Mouse (Mus musculus): ENCODE results near the gene Thg1l. TPM values are rescaled to one million over a fixed set of nuclear protein-coding genes. Genes with fewer than 3 reads are reported as not detected.

Thg1l gene
- total and polyA plus RNA-seq, 2 experiments from 2014 or later, result 10.1 to 13.2 TPM

- no peak for TF ChIP-seq CTCF (IDR thresholded peaks at IDR 0.05; ENCODE audit: low read depth)
- Histone ChIP-seq H3K4me2 (ENCODE audit: low read depth) (no peak overlapping the region), H3K4me1 (ENCODE audit: insufficient read depth) (0 out of 2 replicates have a peak, but pooled peaks cover 5% of the 10 kb centered on the region), H3K27me3 (ENCODE audit: insufficient read depth, low read length) (no peaks in the 10 kb centered on the region), H3K27ac (ENCODE audit: low read depth, low read length) (no peak overlapping the region), H3K4me3 (ENCODE audit: low read depth, low read length) (no peak overlapping the region), H3K9ac (no peak overlapping the region), H3K9me3 (ENCODE audit: low read length) (no peaks in the 10 kb centered on the region), H3K36me3 (ENCODE audit: insufficient read depth) (peaks cover 33% of the 10 kb centered on the region)
- WGBS, result 87% methylated on average over 10 of the region's 10 CpGs
- no peak for ATAC-seq
- no peak for DNase-seq
Observed at GRCm38 (mm10) chr11:45929541-45929940, 25.8 kb downstream of the Thg1l start.

GRCm38 (mm10) chr11:45927456-45927855, 27.8 kb downstream of the Thg1l start:
- Histone ChIP-seq H3K9me3 (ENCODE audit: low read length) (no peaks in the 10 kb centered on the region), H3K4me2 (ENCODE audit: low read depth) (no peak overlapping the region), H3K4me3 (ENCODE audit: low read depth, low read length) (no peak overlapping the region), H3K36me3 (ENCODE audit: insufficient read depth) (peaks cover 17% of the 10 kb centered on the region; the same call in 1 of the 2 replicates), H3K27ac (ENCODE audit: low read depth, low read length) (no peak overlapping the region), H3K9ac (no peak overlapping the region), H3K4me1 (ENCODE audit: insufficient read depth) (0 out of 2 replicates have a peak, but pooled peaks cover 5% of the 10 kb centered on the region), H3K27me3 (ENCODE audit: insufficient read depth, low read length) (no peaks in the 10 kb centered on the region)
- DNase-seq (no peak), ATAC-seq (no peak)
- 68% methylated on average over 5 of the region's 5 CpGs for WGBS
- TF ChIP-seq CTCF (IDR thresholded peaks at IDR 0.05; ENCODE audit: low read depth), result no peak

- DNase-seq (peak; percentile 92), ATAC-seq (peak; percentile 96)
- Histone ChIP-seq H3K9me3 (ENCODE audit: low read length) (no peaks in the 10 kb centered on the region), H3K27ac (ENCODE audit: low read depth, low read length) (no peak overlapping the region; the same call in 1 of the 2 replicates), H3K4me2 (ENCODE audit: low read depth) (peak overlapping the region; percentile 52), H3K27me3 (ENCODE audit: insufficient read depth, low read length) (no peaks in the 10 kb centered on the region), H3K9ac (peak overlapping the region; percentile 35; the same call in 1 of the 2 replicates), H3K4me3 (ENCODE audit: low read depth, low read length) (peak overlapping the region; percentile 42), H3K4me1 (ENCODE audit: insufficient read depth) (0 out of 2 replicates have a peak, but pooled peaks cover 5% of the 10 kb centered on the region), H3K36me3 (ENCODE audit: insufficient read depth) (peaks cover 17% of the 10 kb centered on the region; the same call in 1 of the 2 replicates)
- TF ChIP-seq CTCF (IDR thresholded peaks at IDR 0.05; ENCODE audit: low read depth), result peak; percentile 89
- WGBS, result under 1% methylated on average over 9 of the region's 9 CpGs
Observed at GRCm38 (mm10) chr11:45926640-45927082, 28.6 kb downstream of the Thg1l start.

GRCm38 (mm10) chr11:45925436-45925835, 29.9 kb downstream of the Thg1l start:
- H3K4me1 ChIP-seq (ENCODE audit: insufficient read depth), result 0 out of 2 replicates have a peak, but pooled peaks cover 5% of the 10 kb centered on the region
- no peak overlapping the region for H3K4me3 ChIP-seq (ENCODE audit: low read depth, low read length)
- WGBS, result 42% methylated on average over 6 of the region's 6 CpGs
- H3K36me3 ChIP-seq (ENCODE audit: insufficient read depth), result 0 out of 2 replicates have a peak, but pooled peaks cover 14% of the 10 kb centered on the region
- ATAC-seq (no peak), DNase-seq (no peak)
- no peaks in the 10 kb centered on the region for H3K9me3 ChIP-seq (ENCODE audit: low read length)
- no peak overlapping the region for H3K9ac ChIP-seq
- TF ChIP-seq CTCF (IDR thresholded peaks at IDR 0.05; ENCODE audit: low read depth), result no peak
- H3K4me2 ChIP-seq (ENCODE audit: low read depth), result no peak overlapping the region
- H3K27me3 ChIP-seq (ENCODE audit: insufficient read depth, low read length), result no peaks in the 10 kb centered on the region
- no peak overlapping the region for H3K27ac ChIP-seq (ENCODE audit: low read depth, low read length)

GRCm38 (mm10) chr11:45921480-45921898, 33.8 kb downstream of the Thg1l start:
- Histone ChIP-seq H3K27ac (ENCODE audit: low read depth, low read length) (no peak overlapping the region), H3K4me3 (ENCODE audit: low read depth, low read length) (no peak overlapping the region), H3K4me1 (ENCODE audit: insufficient read depth) (0 out of 2 replicates have a peak, but pooled peaks cover 3% of the 10 kb centered on the region), H3K9me3 (ENCODE audit: low read length) (no peaks in the 10 kb centered on the region), H3K36me3 (ENCODE audit: insufficient read depth) (no peaks in the 10 kb centered on the region), H3K4me2 (ENCODE audit: low read depth) (no peak overlapping the region), H3K9ac (no peak overlapping the region), H3K27me3 (ENCODE audit: insufficient read depth, low read length) (no peaks in the 10 kb centered on the region)
- DNase-seq (no peak), ATAC-seq (no peak)
- no peak for TF ChIP-seq CTCF (IDR thresholded peaks at IDR 0.05; ENCODE audit: low read depth)
- 8% methylated on average over 10 of the region's 10 CpGs for WGBS

- Histone ChIP-seq H3K36me3 (ENCODE audit: insufficient read depth) (no peaks in the 10 kb centered on the region), H3K4me1 (ENCODE audit: insufficient read depth) (no peaks in the 10 kb centered on the region), H3K9ac (no peak overlapping the region), H3K27me3 (ENCODE audit: insufficient read depth, low read length) (no peaks in the 10 kb centered on the region), H3K9me3 (ENCODE audit: low read length) (no peaks in the 10 kb centered on the region), H3K4me2 (ENCODE audit: low read depth) (no peak overlapping the region), H3K27ac (ENCODE audit: low read depth, low read length) (no peak overlapping the region), H3K4me3 (ENCODE audit: low read depth, low read length) (no peak overlapping the region)
- TF ChIP-seq CTCF (IDR thresholded peaks at IDR 0.05; ENCODE audit: low read depth), result no peak
- WGBS, result 47% methylated on average over 8 of the region's 8 CpGs
- DNase-seq (no peak), ATAC-seq (no peak)
Observed at GRCm38 (mm10) chr11:45921026-45921425, 34.3 kb downstream of the Thg1l start.

- DNase-seq (no peak), ATAC-seq (no peak)
- no peak overlapping the region for H3K4me2 ChIP-seq (ENCODE audit: low read depth)
- H3K4me1 ChIP-seq (ENCODE audit: insufficient read depth), result no peaks in the 10 kb centered on the region
- H3K27me3 ChIP-seq (ENCODE audit: insufficient read depth, low read length), result no peaks in the 10 kb centered on the region
- no peaks in the 10 kb centered on the region for H3K36me3 ChIP-seq (ENCODE audit: insufficient read depth)
- H3K9me3 ChIP-seq (ENCODE audit: low read length), result no peaks in the 10 kb centered on the region
- no peak overlapping the region for H3K9ac ChIP-seq
- H3K4me3 ChIP-seq (ENCODE audit: low read depth, low read length), result no peak overlapping the region
- H3K27ac ChIP-seq (ENCODE audit: low read depth, low read length), result no peak overlapping the region
- TF ChIP-seq CTCF (IDR thresholded peaks at IDR 0.05; ENCODE audit: low read depth), result no peak
- WGBS, result 83% methylated on average over 4 of the region's 4 CpGs
Observed at GRCm38 (mm10) chr11:45918836-45919235, 36.5 kb downstream of the Thg1l start.
